Mouse (Mus musculus) C2C12 (cell line): ENCODE measurements around the gene Cul9.

Experiments used
- CEBPB ChIP-seq: IDR thresholded peaks from one replicate; pipeline ENCODE4 v1.6.1; 2011; ENCODE audit warnings: low read depth, mild to moderate bottlenecking, control low read depth, moderate library complexity
- CTCF ChIP-seq: IDR thresholded peaks from one replicate; pipeline ENCODE4 v1.5.1; 2011; ENCODE audit not compliant: control insufficient read depth, insufficient read depth, insufficient read length
- FOSL1 ChIP-seq: IDR thresholded peaks from one replicate; pipeline ENCODE4 v1.8.0; 2011; ENCODE audit warnings: mild to moderate bottlenecking, low read length; ENCODE audit not compliant: poor library complexity, insufficient read depth, severe bottlenecking
- MAX ChIP-seq: IDR thresholded peaks from one replicate; pipeline ENCODE4 v1.6.1; 2011; ENCODE audit warnings: mild to moderate bottlenecking, control low read depth
- MYOD1 ChIP-seq: IDR thresholded peaks from one replicate; pipeline ENCODE4 v1.6.1; 2011; ENCODE audit warnings: low read depth; ENCODE audit not compliant: control insufficient read depth, insufficient read length
- USF1 ChIP-seq: IDR thresholded peaks from one replicate; pipeline ENCODE4 v1.6.1; 2011; ENCODE audit warnings: low read depth, mild to moderate bottlenecking, control low read depth, moderate library complexity

DNA sequence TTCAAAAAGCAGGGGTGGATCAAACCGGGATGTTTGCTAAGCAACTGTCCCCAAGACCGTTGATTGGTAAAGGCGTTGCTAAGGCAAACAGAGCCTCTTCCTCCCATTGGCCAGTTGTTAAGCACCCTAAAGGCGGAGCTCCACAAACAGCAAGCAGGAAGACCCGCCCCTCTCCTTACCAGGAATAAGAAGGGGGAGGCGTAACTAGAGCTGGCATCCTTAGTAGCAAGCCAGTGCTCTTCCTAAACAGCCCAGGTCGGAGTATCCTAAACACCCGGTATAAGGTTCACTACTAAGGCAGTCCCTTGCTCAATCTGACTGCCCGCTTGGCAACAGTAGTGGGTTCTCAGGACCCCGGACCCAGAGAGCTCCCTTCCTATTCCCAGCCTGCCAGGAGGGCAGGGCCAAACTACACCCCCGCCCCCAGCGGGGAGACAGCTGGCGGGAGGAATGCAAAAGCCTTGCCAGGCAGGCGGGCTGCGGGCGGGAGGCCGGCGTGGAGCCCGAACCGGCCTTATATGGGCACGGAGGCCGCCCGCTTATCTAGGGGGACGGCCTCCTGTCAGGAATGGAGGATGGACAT is 6.7 kb upstream of the Cul9 start:
- TF ChIP-seq CTCF (no peak), MYOD1 (peak; percentile 66), MAX (peak; percentile 31), CEBPB (no peak), USF1 (no peak), FOSL1 (no peak)
